Mouse (Mus musculus) adrenal gland, adult 8-10 months (tissue): ENCODE data around the gene Fbxw4. TPM values are rescaled to one million over a fixed set of nuclear protein-coding genes. Genes with fewer than 3 reads are reported as not detected.

Experiments used
- DNase-seq: peaks from one replicate; pipeline ENCODE4 v3.0.0; 2022
- total RNA-seq, 4 experiments: library from RNA; stranded (reverse); gene quantifications; 2 replicates each; pipeline ENCODE4 v1.2.4; 2022

The Fbxw4 gene
- total RNA-seq, 4 experiments from 2014 or later = 25.6 to 36.1 (median 30.8) TPM

DNA sequence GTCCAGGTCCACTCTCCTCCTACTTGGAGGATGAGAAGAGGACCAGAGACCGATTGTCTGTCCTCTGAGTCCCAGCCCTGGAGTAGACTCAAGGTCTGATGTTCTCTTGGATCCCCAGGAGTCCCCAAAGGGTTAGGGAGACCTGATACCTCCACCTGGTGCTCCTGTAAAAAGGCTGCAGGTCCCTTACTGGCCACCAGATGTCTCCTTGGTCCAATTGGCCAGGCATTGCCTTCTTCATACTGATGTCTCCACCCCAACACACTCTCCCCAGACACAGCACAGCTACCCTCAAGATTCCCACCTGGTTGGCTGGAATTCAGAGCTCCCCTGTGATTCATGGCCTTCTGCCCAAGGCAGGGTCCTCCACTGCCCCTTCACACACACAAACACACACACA is 122.6 kb downstream of the Fbxw4 start:
- DNase-seq = no peak

- no peak for DNase-seq
Measured at GRCm38 (mm10) chr19:45535929-45536328, 124.2 kb downstream of the Fbxw4 start.

DNA sequence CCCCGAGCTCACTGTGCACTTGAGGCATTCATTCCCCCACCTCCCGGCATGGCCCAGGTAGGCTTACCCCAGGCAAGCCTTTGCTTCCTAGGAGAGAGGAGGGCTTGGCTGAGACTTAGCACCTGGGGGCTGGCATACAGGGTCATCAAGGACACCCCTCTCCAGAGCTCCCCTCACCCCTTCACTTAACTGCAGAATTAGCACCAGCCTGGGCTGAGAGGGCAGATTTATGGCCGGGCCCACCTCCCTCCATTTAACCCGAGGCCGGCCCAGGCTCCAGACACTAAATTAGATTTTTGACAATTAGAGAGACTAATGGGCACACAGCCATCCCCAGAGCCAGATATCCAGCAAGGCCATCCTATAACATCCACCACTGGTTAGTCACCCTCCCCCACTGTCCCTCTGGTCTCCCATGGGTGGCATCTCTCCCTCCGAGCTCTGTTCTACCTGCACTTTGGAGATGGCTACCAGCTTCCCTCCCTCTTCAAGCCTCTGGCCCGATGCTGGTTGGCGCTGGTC is 124.8 kb downstream of the Fbxw4 start:
- DNase-seq = no peak

DNA sequence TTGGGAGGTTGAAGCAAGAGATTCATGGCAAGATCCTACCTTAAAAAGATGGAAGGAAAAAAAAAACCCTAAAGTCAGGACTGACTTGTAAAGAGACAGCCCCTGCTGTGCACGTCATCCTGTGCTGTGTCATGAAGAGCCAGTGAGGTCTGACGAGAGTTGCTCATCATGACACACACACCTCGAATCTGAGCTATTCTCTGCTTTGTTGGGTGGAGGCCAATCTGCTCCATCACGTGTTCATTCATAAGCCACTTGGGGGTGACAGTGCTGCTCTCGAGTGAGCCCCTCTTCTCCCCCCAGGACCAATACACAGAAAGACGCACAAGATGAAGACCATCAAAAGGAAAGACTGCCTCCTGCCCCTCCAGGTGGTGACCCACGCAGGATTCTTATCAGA is 126.5 kb downstream of the Fbxw4 start:
- DNase-seq = no peak

- DNase-seq = no peak
Measured at GRCm38 (mm10) chr19:45531554-45531953, 128.6 kb downstream of the Fbxw4 start.

DNA sequence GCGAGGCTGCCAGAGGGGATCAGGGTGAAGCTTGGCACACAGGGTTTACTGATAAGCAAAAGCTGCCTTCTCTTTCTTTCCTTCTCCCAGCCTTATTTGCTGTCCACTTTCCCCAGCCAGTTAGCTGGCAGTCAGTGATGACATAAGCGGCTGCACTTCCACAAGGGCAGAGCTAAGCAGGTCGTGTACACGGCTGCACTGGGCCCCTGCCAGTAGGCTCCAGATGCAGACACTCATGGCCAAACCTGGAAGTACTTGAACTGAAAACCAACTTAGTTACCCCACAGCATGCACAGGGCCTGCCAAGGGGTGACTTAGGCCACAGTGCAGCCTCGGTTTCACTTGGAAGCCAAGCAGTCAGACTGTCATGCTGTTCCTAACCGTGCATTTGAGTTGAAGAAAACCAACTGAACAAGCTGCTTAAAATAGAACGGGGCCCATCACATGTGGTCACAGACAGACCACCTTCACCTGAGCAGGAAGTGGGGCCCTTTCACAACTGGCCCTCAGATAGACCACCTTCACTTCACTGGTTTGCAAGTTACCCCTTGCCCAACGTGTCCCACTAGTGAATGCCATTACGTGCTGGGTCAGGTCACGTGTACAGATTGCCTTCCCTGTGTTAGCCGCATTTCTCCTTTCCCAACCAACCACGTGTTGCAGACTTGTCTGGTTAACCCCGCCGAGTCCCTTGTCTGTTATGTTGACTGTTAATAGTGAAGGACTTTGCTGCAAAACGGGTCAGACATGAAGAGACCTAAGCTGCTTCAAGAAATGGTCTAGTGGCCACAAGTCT is 129.7 kb downstream of the Fbxw4 start:
- DNase-seq = no peak

DNA sequence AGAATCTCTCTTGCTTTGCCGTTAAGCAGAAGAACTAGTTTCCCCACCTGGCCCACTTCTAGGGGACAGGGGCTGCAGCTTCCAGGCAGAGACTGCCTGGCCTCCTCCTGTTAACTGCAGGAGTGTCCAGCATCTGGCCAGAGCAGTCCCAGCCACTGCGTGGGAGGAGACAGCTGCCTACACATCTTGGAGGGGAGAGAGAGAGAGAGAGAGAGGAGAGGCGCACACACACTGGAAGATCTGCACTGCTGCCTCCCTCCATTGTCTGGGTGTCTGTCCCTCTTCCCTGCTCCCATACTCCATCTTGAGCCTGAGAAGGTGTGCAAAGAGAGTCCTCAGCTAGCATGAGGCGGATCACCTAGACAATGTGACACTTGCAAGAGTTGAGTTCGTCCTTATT is 130.8 kb downstream of the Fbxw4 start:
- no peak for DNase-seq

Other genes with a start within 250 kb of the Fbxw4 start
- gene Poll, start 99.8 kb downstream of the Fbxw4 start, total RNA-seq = 10 to 100 TPM; 15.2 to 18.4 (median 16.7) TPM
- 10 to 100 TPM; 34.3 to 43.0 (median 36.2) TPM for gene Gm17018, start 99.7 kb downstream of the Fbxw4 start, total RNA-seq
- gene Fgf8, start 82.6 kb upstream of the Fbxw4 start, total RNA-seq = not detected
- gene Npm3, start 89.3 kb upstream of the Fbxw4 start, total RNA-seq = 10 to 100 TPM; 26.4 to 35.4 (median 29.2) TPM
- gene Mgea5, start 123.5 kb upstream of the Fbxw4 start, total RNA-seq = 10 to 100 TPM; 67.3 to 95.3 (median 84.0) TPM
- 1 to 10 TPM in 1 of 4 experiments, under 1 TPM in 3; 0.45 to 2.0 (median 0.61) TPM for gene Kcnip2, start 155.7 kb upstream of the Fbxw4 start, total RNA-seq